Mouse (Mus musculus): ENCODE results near the gene Il33.

The Il33 gene

DNA sequence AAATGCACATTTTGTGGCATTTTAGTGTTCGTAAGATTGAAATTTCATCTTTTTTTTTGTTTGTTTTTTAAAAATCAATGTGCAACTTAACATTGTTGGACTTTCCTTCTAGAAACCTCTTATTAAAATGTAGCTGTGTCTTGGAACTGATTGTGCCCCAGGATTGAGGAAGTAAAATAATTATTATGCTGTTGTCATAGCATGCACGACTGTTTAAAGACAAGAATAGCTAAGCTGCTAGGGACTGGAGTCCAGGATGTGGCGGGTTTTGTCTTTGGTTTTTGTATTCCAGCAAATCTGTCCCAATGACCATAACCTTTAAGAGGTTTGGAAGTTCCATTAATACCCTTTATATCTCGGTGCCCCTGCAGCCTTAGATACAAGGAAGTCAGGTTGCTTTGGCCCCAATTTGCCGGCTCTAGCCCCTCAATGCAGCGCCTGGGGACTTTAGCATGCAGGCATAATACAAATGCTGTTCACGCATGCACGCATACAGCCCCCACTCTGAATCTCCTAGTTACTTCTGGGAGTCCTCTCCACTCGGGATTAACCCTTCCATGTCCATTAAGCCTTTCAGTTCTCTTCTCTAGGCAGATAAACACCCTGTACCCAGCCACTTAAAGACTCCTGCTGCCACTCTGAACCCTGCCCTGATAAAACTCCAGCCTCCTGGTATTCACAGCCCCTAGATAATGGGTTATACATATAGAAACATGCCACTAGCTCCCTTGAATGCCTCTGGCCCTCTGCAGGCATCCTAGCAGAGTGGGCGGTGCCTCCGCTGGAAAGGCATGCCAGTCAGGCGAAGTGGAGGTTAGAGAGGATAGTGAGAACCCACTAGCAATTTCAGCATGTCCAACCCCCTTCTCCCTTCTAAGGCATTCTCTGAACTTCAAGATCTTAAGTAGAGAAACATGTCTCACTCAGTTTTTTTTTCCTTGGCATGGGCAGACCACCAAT lies 75.8 kb downstream of the Il33 start:
- no peak for DNase-seq

- DNase-seq: no peak
Observed at GRCm38 (mm10) chr19:30001550-30001949, 76.6 kb downstream of the Il33 start.

DNA sequence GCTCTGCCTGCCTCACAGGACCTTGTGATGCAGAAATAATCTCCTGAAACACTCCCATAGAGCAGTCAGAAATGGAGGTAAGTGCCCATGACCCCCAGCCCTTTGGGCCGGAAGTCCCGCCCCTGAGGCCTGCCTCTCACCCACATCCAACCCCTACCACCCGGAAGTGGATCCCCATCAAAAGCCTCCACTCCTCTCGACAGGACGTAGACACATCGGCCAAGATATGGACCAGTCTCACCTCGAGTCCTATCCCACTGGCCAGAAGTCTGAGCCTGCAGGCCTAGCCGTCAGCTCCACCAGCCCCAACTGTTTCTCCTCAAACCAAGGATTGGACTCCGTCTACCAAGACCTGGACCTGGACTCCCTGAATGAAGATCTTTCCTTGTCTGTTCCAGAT lies 78.7 kb downstream of the Il33 start, which contains the start of gene Trpd52l3:
Trpd52l3 (plus strand) TSS at position 170 of the 400 bp plus-strand sequence.
- no peak for DNase-seq

- no peak for DNase-seq
Observed at GRCm38 (mm10) chr19:30006371-30006770, 81.5 kb downstream of the Il33 start.

All from thymus, postnatal 14 days (tissue).